Mouse (Mus musculus): Measurements from ENCODE around the gene Acin1. TPM values are rescaled to one million over a fixed set of nuclear protein-coding genes. Genes with fewer than 3 reads are reported as not detected.

The Acin1 gene
- polyA plus RNA-seq, 1 experiment from 2014 or later, result 145 TPM

GRCm38 (mm10) chr14:54660009-54660408 is 26.7 kb downstream of the Acin1 start:
- no peak for ATAC-seq (ENCODE audit: insufficient number of reproducible peaks, insufficient read depth, low FRiP score, low read depth)
- Histone ChIP-seq H3K9me3 (ENCODE audit: control insufficient read depth, low read depth, low read length) (no peaks in the 10 kb centered on the region), H3K27me3 (ENCODE audit: control insufficient read depth, insufficient read depth, low read length) (no peaks in the 10 kb centered on the region), H3K9ac (replicated peaks; ENCODE audit: low read depth, low read length) (no peak overlapping the region), H3K36me3 (ENCODE audit: control insufficient read depth, insufficient read depth, low read length) (peaks cover 86% of the 10 kb centered on the region), H3K27ac (ENCODE audit: low read length) (no peak overlapping the region), H3K4me1 (ENCODE audit: control insufficient read depth, insufficient read depth, low read length) (no peaks in the 10 kb centered on the region), H3K4me2 (replicated peaks; ENCODE audit: low read depth, low read length) (no peak overlapping the region), H3K4me3 (ENCODE audit: low read depth, low read length) (no peak overlapping the region)
- 89% methylated on average over 2 of the region's 2 CpGs for WGBS

GRCm38 (mm10) chr14:54653496-54653895 is 33.2 kb downstream of the Acin1 start:
- ATAC-seq (ENCODE audit: insufficient number of reproducible peaks, insufficient read depth, low FRiP score, low read depth), result peak; percentile 89
- Histone ChIP-seq H3K9ac (replicated peaks; ENCODE audit: low read depth, low read length) (peak overlapping the region; percentile 63), H3K9me3 (ENCODE audit: control insufficient read depth, low read depth, low read length) (no peaks in the 10 kb centered on the region), H3K36me3 (ENCODE audit: control insufficient read depth, insufficient read depth, low read length) (peaks cover 54% of the 10 kb centered on the region), H3K4me1 (ENCODE audit: control insufficient read depth, insufficient read depth, low read length) (peaks cover 15% of the 10 kb centered on the region; the same call in 1 of the 2 replicates), H3K4me2 (replicated peaks; ENCODE audit: low read depth, low read length) (peak overlapping the region; percentile 60), H3K27me3 (ENCODE audit: control insufficient read depth, insufficient read depth, low read length) (no peaks in the 10 kb centered on the region), H3K27ac (ENCODE audit: low read length) (peak overlapping the region; percentile 76), H3K4me3 (ENCODE audit: low read depth, low read length) (peak overlapping the region; percentile 57)
- under 1% methylated on average over 12 of the region's 12 CpGs for WGBS

- peak overlapping the region; percentile 63 for H3K9ac ChIP-seq (replicated peaks; ENCODE audit: low read depth, low read length)
- H3K27ac ChIP-seq (ENCODE audit: low read length), result 0 out of 2 replicates have a peak overlapping the region, but pooled peaks have one; percentile 76
- no peaks in the 10 kb centered on the region for H3K27me3 ChIP-seq (ENCODE audit: control insufficient read depth, insufficient read depth, low read length)
- peak overlapping the region; percentile 57 for H3K4me3 ChIP-seq (ENCODE audit: low read depth, low read length)
- H3K4me2 ChIP-seq (replicated peaks; ENCODE audit: low read depth, low read length), result peak overlapping the region; percentile 60
- ATAC-seq (ENCODE audit: insufficient number of reproducible peaks, insufficient read depth, low FRiP score, low read depth), result no peak
- H3K9me3 ChIP-seq (ENCODE audit: control insufficient read depth, low read depth, low read length), result no peaks in the 10 kb centered on the region
- H3K4me1 ChIP-seq (ENCODE audit: control insufficient read depth, insufficient read depth, low read length), result peaks cover 15% of the 10 kb centered on the region; the same call in 1 of the 2 replicates
- peaks cover 58% of the 10 kb centered on the region for H3K36me3 ChIP-seq (ENCODE audit: control insufficient read depth, insufficient read depth, low read length)
- under 1% methylated on average over 6 of the region's 7 CpGs for WGBS
These were observed 33.9 kb downstream of the Acin1 start for GRCm38 (mm10) chr14:54652787-54653186.

- Histone ChIP-seq H3K9me3 (ENCODE audit: control insufficient read depth, low read depth, low read length) (no peaks in the 10 kb centered on the region), H3K4me3 (ENCODE audit: low read depth, low read length) (no peak overlapping the region), H3K27me3 (ENCODE audit: control insufficient read depth, insufficient read depth, low read length) (no peaks in the 10 kb centered on the region), H3K4me2 (replicated peaks; ENCODE audit: low read depth, low read length) (no peak overlapping the region), H3K4me1 (ENCODE audit: control insufficient read depth, insufficient read depth, low read length) (peaks cover 15% of the 10 kb centered on the region; the same call in 1 of the 2 replicates), H3K36me3 (ENCODE audit: control insufficient read depth, insufficient read depth, low read length) (peaks cover 57% of the 10 kb centered on the region), H3K9ac (replicated peaks; ENCODE audit: low read depth, low read length) (no peak overlapping the region), H3K27ac (ENCODE audit: low read length) (no peak overlapping the region; the same call in 1 of the 2 replicates)
- WGBS, result 70% methylated on average over 4 of the region's 4 CpGs
- ATAC-seq (ENCODE audit: insufficient number of reproducible peaks, insufficient read depth, low FRiP score, low read depth), result no peak
These were observed 35.2 kb downstream of the Acin1 start for GRCm38 (mm10) chr14:54651556-54651955.

GRCm38 (mm10) chr14:54650621-54651454 is 35.9 kb downstream of the Acin1 start:
- no peak overlapping the region for H3K9ac ChIP-seq (replicated peaks; ENCODE audit: low read depth, low read length)
- no peak overlapping the region for H3K27ac ChIP-seq (ENCODE audit: low read length)
- peaks cover 15% of the 10 kb centered on the region; the same call in 1 of the 2 replicates for H3K4me1 ChIP-seq (ENCODE audit: control insufficient read depth, insufficient read depth, low read length)
- ATAC-seq (ENCODE audit: insufficient number of reproducible peaks, insufficient read depth, low FRiP score, low read depth), result peak; percentile 25
- 61% methylated on average over 23 of the region's 23 CpGs for WGBS
- no peak overlapping the region for H3K4me2 ChIP-seq (replicated peaks; ENCODE audit: low read depth, low read length)
- no peak overlapping the region for H3K4me3 ChIP-seq (ENCODE audit: low read depth, low read length)
- no peaks in the 10 kb centered on the region for H3K27me3 ChIP-seq (ENCODE audit: control insufficient read depth, insufficient read depth, low read length)
- H3K36me3 ChIP-seq (ENCODE audit: control insufficient read depth, insufficient read depth, low read length), result peaks cover 57% of the 10 kb centered on the region
- H3K9me3 ChIP-seq (ENCODE audit: control insufficient read depth, low read depth, low read length), result no peaks in the 10 kb centered on the region

GRCm38 (mm10) chr14:54647900-54648299 is 38.8 kb downstream of the Acin1 start:
- Histone ChIP-seq H3K4me1 (ENCODE audit: control insufficient read depth, insufficient read depth, low read length) (peaks cover 9% of the 10 kb centered on the region; the same call in 1 of the 2 replicates), H3K27ac (ENCODE audit: low read length) (no peak overlapping the region), H3K9me3 (ENCODE audit: control insufficient read depth, low read depth, low read length) (no peaks in the 10 kb centered on the region), H3K9ac (replicated peaks; ENCODE audit: low read depth, low read length) (no peak overlapping the region), H3K36me3 (ENCODE audit: control insufficient read depth, insufficient read depth, low read length) (peaks cover 81% of the 10 kb centered on the region), H3K4me2 (replicated peaks; ENCODE audit: low read depth, low read length) (no peak overlapping the region), H3K27me3 (ENCODE audit: control insufficient read depth, insufficient read depth, low read length) (no peaks in the 10 kb centered on the region), H3K4me3 (ENCODE audit: low read depth, low read length) (no peak overlapping the region)
- WGBS, result 85% methylated on average over 4 of the region's 4 CpGs
- ATAC-seq (ENCODE audit: insufficient number of reproducible peaks, insufficient read depth, low FRiP score, low read depth), result no peak

GRCm38 (mm10) chr14:54646898-54647636 is 39.7 kb downstream of the Acin1 start:
- Histone ChIP-seq H3K4me1 (ENCODE audit: control insufficient read depth, insufficient read depth, low read length) (peaks cover 5% of the 10 kb centered on the region; the same call in 1 of the 2 replicates), H3K36me3 (ENCODE audit: control insufficient read depth, insufficient read depth, low read length) (peaks cover 90% of the 10 kb centered on the region)
- 91% methylated on average over 8 of the region's 8 CpGs for WGBS

GRCm38 (mm10) chr14:54646455-54646854 is 40.3 kb downstream of the Acin1 start:
- Histone ChIP-seq H3K4me3 (ENCODE audit: low read depth, low read length) (no peak overlapping the region), H3K4me2 (replicated peaks; ENCODE audit: low read depth, low read length) (no peak overlapping the region), H3K4me1 (ENCODE audit: control insufficient read depth, insufficient read depth, low read length) (no peaks in the 10 kb centered on the region), H3K27me3 (ENCODE audit: control insufficient read depth, insufficient read depth, low read length) (no peaks in the 10 kb centered on the region), H3K9me3 (ENCODE audit: control insufficient read depth, low read depth, low read length) (no peaks in the 10 kb centered on the region), H3K36me3 (ENCODE audit: control insufficient read depth, insufficient read depth, low read length) (peaks cover 87% of the 10 kb centered on the region), H3K9ac (replicated peaks; ENCODE audit: low read depth, low read length) (no peak overlapping the region), H3K27ac (ENCODE audit: low read length) (no peak overlapping the region)
- 94% methylated on average over 17 of the region's 17 CpGs for WGBS
- no peak for ATAC-seq (ENCODE audit: insufficient number of reproducible peaks, insufficient read depth, low FRiP score, low read depth)

More at GRCm38 (mm10) chr14:54646898-54647636, 39.7 kb downstream of the Acin1 start:
- Histone ChIP-seq H3K4me3 (ENCODE audit: low read depth, low read length) (no peak overlapping the region), H3K4me2 (replicated peaks; ENCODE audit: low read depth, low read length) (no peak overlapping the region), H3K9ac (replicated peaks; ENCODE audit: low read depth, low read length) (no peak overlapping the region), H3K9me3 (ENCODE audit: control insufficient read depth, low read depth, low read length) (no peaks in the 10 kb centered on the region), H3K27ac (ENCODE audit: low read length) (no peak overlapping the region), H3K27me3 (ENCODE audit: control insufficient read depth, insufficient read depth, low read length) (no peaks in the 10 kb centered on the region)
- ATAC-seq (ENCODE audit: insufficient number of reproducible peaks, insufficient read depth, low FRiP score, low read depth), result no peak
